Mouse (Mus musculus) brain, adult 10 weeks (tissue): ENCODE results near the gene Polk. TPM values are rescaled to one million over a fixed set of nuclear protein-coding genes. Genes with fewer than 3 reads are reported as not detected.

ENCODE experiments used
- polyA plus RNA-seq: library from polyadenylated mRNA; stranded (reverse); fragments of 350-450 nt; fragmentation: Illumina TruSeq; extraction: RNeasy Lipid Tissue Mini Kit (QIAGEN cat#74804); gene quantifications from one replicate; pipeline ENCODE4 v1.2.3, GENCODE M21; 2015; ENCODE audit warnings: low read depth, low replicate concordance

Gene Polk
- polyA plus RNA-seq = 7.4 TPM

DNA sequence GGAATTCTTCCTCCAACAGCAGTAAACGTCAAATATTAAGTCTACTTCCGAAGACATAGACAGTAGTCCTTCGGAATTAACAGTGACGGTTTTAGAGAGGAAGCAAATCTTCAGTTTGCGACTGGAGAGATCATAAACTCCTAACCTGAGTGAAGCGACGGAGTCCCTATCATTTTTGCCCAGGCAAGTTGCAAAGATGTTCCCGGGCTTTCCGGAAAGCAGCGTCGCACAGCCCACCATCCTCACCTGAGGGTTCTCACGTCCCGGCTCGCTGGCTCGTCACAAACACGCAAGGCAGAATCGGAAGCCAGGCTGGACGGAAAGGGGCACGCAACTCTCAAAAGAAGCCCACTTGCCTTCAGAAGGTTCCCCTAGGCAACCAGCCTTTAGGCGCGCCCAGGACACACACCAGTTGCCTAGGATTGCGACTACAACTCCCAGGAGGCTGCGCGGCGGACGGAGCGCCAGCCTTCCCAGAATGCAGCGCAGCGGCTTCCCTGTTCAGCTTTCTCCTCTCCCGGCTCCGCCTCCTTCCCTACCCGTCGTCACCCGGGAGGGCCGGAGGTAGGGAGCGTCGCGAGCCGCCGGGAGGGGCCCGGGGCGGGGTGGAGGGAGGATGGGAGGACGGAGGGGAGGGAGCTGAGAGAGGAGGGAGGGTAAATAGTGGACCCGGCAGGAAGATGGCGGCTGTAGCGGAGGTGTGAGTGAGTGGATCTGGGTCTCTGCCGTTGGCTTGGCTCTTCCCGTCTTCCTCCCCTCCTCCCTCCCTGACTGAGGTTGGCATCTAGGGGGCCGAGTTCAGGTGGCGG, at the start of gene Polk, which contains the start of gene Col4a3bp:
Gene Polk, minus strand, starts transcription at position 499 of the 809 bp plus-strand sequence.
Gene Col4a3bp, plus strand, starts transcription at position 538 of the 809 bp plus-strand sequence.

GRCm38 (mm10) chr13:96490433-96490832, 51.9 kb downstream of the Polk start, which contains the start of gene Gm17622:
Gene Gm17622, plus strand, starts transcription at chr13:96490733.

GRCm38 (mm10) chr13:96470957-96471356, 71.4 kb downstream of the Polk start, which contains the start of gene Ankdd1b:
Gene Ankdd1b, minus strand, starts transcription at chr13:96471198.

Other genes starting within 250 kb of the Polk start
- gene Poc5, start 154.3 kb downstream of the Polk start, polyA plus RNA-seq = 25.0 TPM
- gene Ankdd1b, start 71.4 kb downstream of the Polk start, polyA plus RNA-seq = 0.24 TPM
- gene Gm17622, start 51.8 kb downstream of the Polk start, polyA plus RNA-seq = not detected
- gene Col4a3bp, start within 50 bp of the Polk start, polyA plus RNA-seq = 53.9 TPM
- gene Hmgcr, start 128.4 kb upstream of the Polk start, polyA plus RNA-seq = 69.9 TPM
- gene Ankrd31, start 205.7 kb upstream of the Polk start, polyA plus RNA-seq = 0.13 TPM